Mouse (Mus musculus) kidney, postnatal 0 days (tissue): ENCODE measurements around the gene Pcdh19. TPM values are rescaled to one million over a fixed set of nuclear protein-coding genes. Genes with fewer than 3 reads are reported as not detected.
A peak's percentile ranks its signal among the peaks of the same experiment; 100 is the strongest.

Experiments used
- ATAC-seq: fragments of 200-750 bp; cut with Nextera tagmentation; replicated peaks from 2 replicates; pipeline ENCODE4 v1.8.0; 2017; ENCODE audit warnings: low read depth, moderate number of reproducible peaks, moderate TSS enrichment, moderate library complexity; ENCODE audit not compliant: low FRiP score
- DNase-seq: peaks from one replicate; pipeline ENCODE4 v3.0.0-alpha.2; 2016; ENCODE audit warnings: low spot score
- H3K27ac ChIP-seq: fragments of 300-500 bp; sonication (generic); 2 replicates; pipeline ENCODE4 v1.5.1; 2014; ENCODE audit warnings: mild to moderate bottlenecking
- H3K27me3 ChIP-seq: fragments of 300-500 bp; sonication (generic); 2 replicates; pipeline ENCODE4 v1.6.1; 2014; ENCODE audit warnings: low read length, mixed read lengths; ENCODE audit not compliant: insufficient read depth
- H3K36me3 ChIP-seq: fragments of 300-500 bp; sonication (generic); 2 replicates; pipeline ENCODE4 v1.6.1; 2014; ENCODE audit warnings: low read length, mixed read lengths; ENCODE audit not compliant: insufficient read depth
- H3K4me1 ChIP-seq: fragments of 300-500 bp; sonication (generic); replicated peaks from 2 replicates; pipeline ENCODE4 v1.6.1; 2014; ENCODE audit warnings: antibody characterized with exemption, low read length, mixed read lengths; ENCODE audit not compliant: insufficient read depth
- H3K4me2 ChIP-seq: fragments of 300-500 bp; sonication (generic); 2 replicates; pipeline ENCODE4 v1.6.1; 2014; ENCODE audit warnings: mild to moderate bottlenecking, low read length, moderate library complexity, mixed read lengths
- H3K4me3 ChIP-seq: fragments of 300-500 bp; sonication (generic); replicated peaks from 2 replicates; pipeline ENCODE4 v1.5.1; 2014; ENCODE audit warnings: low read depth, low read length
- H3K9ac ChIP-seq: fragments of 300-500 bp; sonication (generic); 2 replicates; pipeline ENCODE4 v1.6.1; 2014; ENCODE audit warnings: low read depth, low read length
- H3K9me3 ChIP-seq: fragments of 300-500 bp; sonication (generic); replicated peaks from 2 replicates; pipeline ENCODE4 v1.6.1; 2016; ENCODE audit warnings: low read length, inconsistent platforms, mixed read lengths
- CTCF ChIP-seq: IDR thresholded peaks from 2 replicates; pipeline ENCODE4 v1.5.1; 2016; ENCODE audit warnings: antibody characterized with exemption, low read depth, mild to moderate bottlenecking, moderate library complexity
- WGBS: fragments of 180-500 bp; shearing (Covaris S2); extraction: QIAGEN DNeasy Blood & Tissue Kit; methylation state at CpG from one replicate; pipeline ENCODE4 v1.1.7; 2014; 5-methylcytosine and 5-hydroxymethylcytosine counted together
- polyA plus RNA-seq: library from polyadenylated mRNA; unstranded; fragments of >200 nt; fragmentation: Nextera tagmentation; extraction: Ambion mirVana; gene quantifications from 2 replicates; pipeline ENCODE4 v1.2.1, GENCODE M21; 2015

Pcdh19 gene
- polyA plus RNA-seq, 1 experiment from 2014 or later: 2.0 TPM

- ATAC-seq (no peak), DNase-seq (no peak)
- TF ChIP-seq CTCF: no peak
- no peak overlapping the region for H3K27ac ChIP-seq
- 61% methylated on average over 2 of the region's 2 CpGs for WGBS
- no peak overlapping the region for H3K4me2 ChIP-seq
- H3K4me3 ChIP-seq: no peak overlapping the region
- H3K9ac ChIP-seq: no peak overlapping the region
- H3K4me1 ChIP-seq: no peaks in the 10 kb centered on the region
- H3K36me3 ChIP-seq: no peaks in the 10 kb centered on the region
- no peaks in the 10 kb centered on the region for H3K27me3 ChIP-seq
- no peaks in the 10 kb centered on the region for H3K9me3 ChIP-seq
Observed at GRCm38 (mm10) chrX:133602068-133602467, 86.7 kb downstream of the Pcdh19 start.

DNA sequence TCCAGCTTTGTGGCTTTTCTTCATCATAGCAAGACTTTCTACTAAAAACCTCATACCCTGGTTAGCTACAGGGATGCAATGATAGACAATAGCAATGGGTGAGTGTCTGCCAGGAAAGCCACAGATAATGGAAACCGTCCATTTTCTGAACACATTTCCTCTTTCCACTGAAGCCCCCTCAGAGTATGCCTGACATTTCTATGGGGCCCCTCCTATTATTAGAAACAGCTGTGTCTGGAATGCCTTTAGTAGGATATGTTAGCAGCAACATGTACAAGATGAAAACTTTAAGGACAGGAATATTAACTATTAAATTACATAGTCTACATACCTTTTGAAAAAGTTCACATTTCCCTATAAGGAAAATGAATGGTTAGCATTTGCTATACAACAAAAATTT is 87.1 kb downstream of the Pcdh19 start:
- ATAC-seq: no peak
- Histone ChIP-seq H3K4me1 (no peaks in the 10 kb centered on the region), H3K27me3 (no peaks in the 10 kb centered on the region), H3K27ac (no peak overlapping the region), H3K36me3 (no peaks in the 10 kb centered on the region), H3K4me3 (no peak overlapping the region), H3K4me2 (no peak overlapping the region), H3K9ac (no peak overlapping the region), H3K9me3 (no peaks in the 10 kb centered on the region)
- no peak for DNase-seq
- no peak for TF ChIP-seq CTCF
- WGBS: 73% methylated on average over 1 of the region's 1 CpGs

DNA sequence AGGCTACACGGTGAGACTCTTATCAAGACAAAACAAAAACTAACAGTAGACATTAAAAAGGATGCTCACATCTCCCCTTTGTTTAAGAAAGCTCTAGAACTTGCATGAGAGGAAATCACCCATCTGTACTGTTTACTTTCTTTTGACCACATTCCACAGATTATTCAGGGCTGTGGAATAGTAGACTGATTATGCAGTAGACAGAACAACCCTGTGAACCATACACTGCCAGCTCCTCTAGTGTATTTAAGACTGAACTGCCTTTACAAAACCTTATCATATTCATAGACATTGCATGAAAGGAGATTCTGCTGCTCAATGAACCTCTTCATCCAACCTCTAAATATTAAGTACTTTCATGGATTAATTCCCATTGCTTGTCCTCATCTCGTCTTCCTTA is 87.6 kb downstream of the Pcdh19 start:
- Histone ChIP-seq H3K9me3 (no peaks in the 10 kb centered on the region), H3K27me3 (no peaks in the 10 kb centered on the region), H3K4me1 (no peaks in the 10 kb centered on the region), H3K4me3 (no peak overlapping the region), H3K36me3 (no peaks in the 10 kb centered on the region), H3K27ac (no peak overlapping the region), H3K4me2 (no peak overlapping the region), H3K9ac (no peak overlapping the region)
- 66% methylated on average over 2 of the region's 2 CpGs for WGBS
- ATAC-seq (no peak), DNase-seq (no peak)
- no peak for TF ChIP-seq CTCF

DNA sequence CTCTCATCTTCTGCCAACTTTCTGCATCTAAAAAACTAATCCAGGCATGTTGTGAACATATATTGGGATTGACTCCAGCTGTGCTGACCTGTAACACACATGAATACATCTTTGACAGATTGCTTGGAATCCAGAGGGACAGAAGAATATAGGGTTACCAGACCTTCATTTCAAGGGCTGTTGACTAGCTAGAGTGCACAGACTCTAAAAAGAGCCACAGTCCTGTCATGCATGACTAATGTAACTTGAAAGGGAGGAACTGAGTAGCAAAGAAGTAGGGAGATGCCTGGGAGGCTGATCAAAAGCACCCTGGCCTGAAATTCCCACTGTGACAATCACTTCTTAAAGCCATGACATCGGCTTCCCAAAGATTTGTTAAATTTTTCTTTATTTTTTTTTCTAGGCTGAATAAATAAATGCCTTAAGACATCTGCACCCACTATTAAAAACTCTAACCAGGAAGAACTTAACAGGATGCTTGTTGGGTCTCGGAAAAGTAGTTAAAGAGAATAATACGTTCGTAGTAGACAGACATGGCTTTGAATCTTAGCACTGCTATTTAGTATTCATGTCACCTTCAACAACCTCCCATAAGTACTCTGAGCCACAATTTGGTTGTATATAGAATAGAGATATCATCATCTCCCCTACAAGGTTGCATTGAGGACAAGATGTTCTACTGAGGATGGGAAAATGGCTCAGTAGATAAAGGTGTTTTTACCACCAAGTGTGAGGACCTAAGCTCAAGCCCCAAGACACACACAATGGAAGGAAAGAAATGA is 113.0 kb downstream of the Pcdh19 start:
- ATAC-seq: peak; percentile 83; the same call in 1 of the 2 replicates

DNA sequence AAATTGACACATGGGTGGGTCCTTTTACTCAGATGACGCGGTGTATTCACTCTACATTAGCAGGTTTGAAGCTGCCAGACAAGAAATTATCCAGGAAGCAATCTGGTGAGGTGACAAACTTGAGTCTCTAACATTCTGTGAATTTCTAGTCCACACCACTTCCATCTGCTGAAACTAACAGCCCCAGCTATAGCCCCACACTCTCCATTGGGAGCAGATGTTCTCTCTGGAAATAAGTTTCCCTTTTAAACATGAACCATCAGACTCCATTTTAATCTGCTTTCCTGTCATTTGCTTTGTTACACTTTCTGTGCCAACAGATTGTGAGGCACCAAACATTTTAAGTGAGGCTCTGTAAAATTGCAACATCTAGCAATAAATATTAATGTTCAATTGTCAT is 123.4 kb downstream of the Pcdh19 start:
- H3K27ac ChIP-seq: no peak overlapping the region
- no peak for DNase-seq
- no peak overlapping the region for H3K4me3 ChIP-seq
- no peaks in the 10 kb centered on the region for H3K27me3 ChIP-seq
- H3K4me1 ChIP-seq: no peaks in the 10 kb centered on the region
- ATAC-seq: no peak
- no peaks in the 10 kb centered on the region for H3K9me3 ChIP-seq
- no peak overlapping the region for H3K9ac ChIP-seq
- H3K36me3 ChIP-seq: no peaks in the 10 kb centered on the region
- no peak overlapping the region for H3K4me2 ChIP-seq
- 80% methylated on average over 2 of the region's 2 CpGs for WGBS
- TF ChIP-seq CTCF: no peak

More for the DNA sequence above, 113.0 kb downstream of the Pcdh19 start:
- H3K36me3 ChIP-seq: no peaks in the 10 kb centered on the region
- H3K27me3 ChIP-seq: no peaks in the 10 kb centered on the region
- H3K4me1 ChIP-seq: no peaks in the 10 kb centered on the region
- no peak overlapping the region for H3K27ac ChIP-seq
- TF ChIP-seq CTCF: no peak
- no peak overlapping the region for H3K4me2 ChIP-seq
- DNase-seq: peak; percentile 67
- H3K4me3 ChIP-seq: no peak overlapping the region
- 51% methylated on average over 4 of the region's 4 CpGs for WGBS
- H3K9ac ChIP-seq: no peak overlapping the region
- no peaks in the 10 kb centered on the region for H3K9me3 ChIP-seq

Other genes with a start within 250 kb of the Pcdh19 start
- 0.23 and 0.38 TPM in 2 replicates for gene Tnmd, start 162.0 kb upstream of the Pcdh19 start, polyA plus RNA-seq
- 141 and 146 TPM in 2 replicates for gene Tspan6, start 209.4 kb upstream of the Pcdh19 start, polyA plus RNA-seq
- 7.8 and 8.6 TPM in 2 replicates for gene Srpx2, start 219.4 kb upstream of the Pcdh19 start, polyA plus RNA-seq